Mouse (Mus musculus): ENCODE results near the gene Itga1.

Itga1 gene

GRCm38 (mm10) chr13:115101355-115102191 lies at the start of gene Itga1, which contains the start of gene Gm49395:
TSS of gene Itga1 (minus strand) at chr13:115101964.
TSS of gene Gm49395 (minus strand) at chr13:115101921.
- peaks cover 2% of the 10 kb centered on the region; the same call in 1 of the 2 replicates for H3K27me3 ChIP-seq (ENCODE audit: control insufficient read depth, insufficient read depth, low read length, poor library complexity, severe bottlenecking)
- DNase-seq (ENCODE audit: low read depth, low spot score), result peak; percentile 18
- no peaks in the 10 kb centered on the region for H3K36me3 ChIP-seq (ENCODE audit: control insufficient read depth, insufficient read depth, low read length, poor library complexity, severe bottlenecking)

- H3K27me3 ChIP-seq (ENCODE audit: control insufficient read depth, insufficient read depth, low read length, poor library complexity, severe bottlenecking), result no peaks in the 10 kb centered on the region
- no peak for DNase-seq (ENCODE audit: low read depth, low spot score)
- H3K36me3 ChIP-seq (ENCODE audit: control insufficient read depth, insufficient read depth, low read length, poor library complexity, severe bottlenecking), result no peaks in the 10 kb centered on the region
Measured at GRCm38 (mm10) chr13:115150602-115151001, 48.8 kb upstream of the Itga1 start.

- H3K36me3 ChIP-seq (ENCODE audit: control insufficient read depth, insufficient read depth, low read length, poor library complexity, severe bottlenecking), result no peaks in the 10 kb centered on the region
- no peaks in the 10 kb centered on the region for H3K27me3 ChIP-seq (ENCODE audit: control insufficient read depth, insufficient read depth, low read length, poor library complexity, severe bottlenecking)
- no peak for DNase-seq (ENCODE audit: low read depth, low spot score)
Measured at GRCm38 (mm10) chr13:115149849-115150248, 48.1 kb upstream of the Itga1 start.

- H3K36me3 ChIP-seq (ENCODE audit: control insufficient read depth, insufficient read depth, low read length, poor library complexity, severe bottlenecking), result no peaks in the 10 kb centered on the region
Measured at GRCm38 (mm10) chr13:115143575-115143974, 41.8 kb upstream of the Itga1 start.

GRCm38 (mm10) chr13:115142066-115142465 lies 40.3 kb upstream of the Itga1 start:
- no peaks in the 10 kb centered on the region for H3K27me3 ChIP-seq (ENCODE audit: control insufficient read depth, insufficient read depth, low read length, poor library complexity, severe bottlenecking)
- DNase-seq (ENCODE audit: low read depth, low spot score), result no peak

More at GRCm38 (mm10) chr13:115143575-115143974, 41.8 kb upstream of the Itga1 start:
- no peak for DNase-seq (ENCODE audit: low read depth, low spot score)
- no peaks in the 10 kb centered on the region for H3K27me3 ChIP-seq (ENCODE audit: control insufficient read depth, insufficient read depth, low read length, poor library complexity, severe bottlenecking)

GRCm38 (mm10) chr13:115138513-115138912 lies 36.7 kb upstream of the Itga1 start:
- no peak for DNase-seq (ENCODE audit: low read depth, low spot score)
- Histone ChIP-seq H3K27me3 (ENCODE audit: control insufficient read depth, insufficient read depth, low read length, poor library complexity, severe bottlenecking) (no peaks in the 10 kb centered on the region), H3K36me3 (ENCODE audit: control insufficient read depth, insufficient read depth, low read length, poor library complexity, severe bottlenecking) (no peaks in the 10 kb centered on the region)

More at GRCm38 (mm10) chr13:115142066-115142465, 40.3 kb upstream of the Itga1 start:
- H3K36me3 ChIP-seq (ENCODE audit: control insufficient read depth, insufficient read depth, low read length, poor library complexity, severe bottlenecking), result no peaks in the 10 kb centered on the region

- peak; percentile 39 for DNase-seq (ENCODE audit: low read depth, low spot score)
- no peaks in the 10 kb centered on the region for H3K27me3 ChIP-seq (ENCODE audit: control insufficient read depth, insufficient read depth, low read length, poor library complexity, severe bottlenecking)
- H3K36me3 ChIP-seq (ENCODE audit: control insufficient read depth, insufficient read depth, low read length, poor library complexity, severe bottlenecking), result no peaks in the 10 kb centered on the region
Measured at GRCm38 (mm10) chr13:115136761-115137160, 35.0 kb upstream of the Itga1 start.

GRCm38 (mm10) chr13:115132435-115132834 lies 30.7 kb upstream of the Itga1 start:
- Histone ChIP-seq H3K36me3 (ENCODE audit: control insufficient read depth, insufficient read depth, low read length, poor library complexity, severe bottlenecking) (no peaks in the 10 kb centered on the region), H3K27me3 (ENCODE audit: control insufficient read depth, insufficient read depth, low read length, poor library complexity, severe bottlenecking) (no peaks in the 10 kb centered on the region)
- DNase-seq (ENCODE audit: low read depth, low spot score), result no peak

GRCm38 (mm10) chr13:115131381-115131780 lies 29.6 kb upstream of the Itga1 start:
- no peak for DNase-seq (ENCODE audit: low read depth, low spot score)
- no peaks in the 10 kb centered on the region for H3K36me3 ChIP-seq (ENCODE audit: control insufficient read depth, insufficient read depth, low read length, poor library complexity, severe bottlenecking)
- H3K27me3 ChIP-seq (ENCODE audit: control insufficient read depth, insufficient read depth, low read length, poor library complexity, severe bottlenecking), result no peaks in the 10 kb centered on the region

GRCm38 (mm10) chr13:115130035-115130434 lies 28.3 kb upstream of the Itga1 start:
- DNase-seq (ENCODE audit: low read depth, low spot score), result no peak
- Histone ChIP-seq H3K27me3 (ENCODE audit: control insufficient read depth, insufficient read depth, low read length, poor library complexity, severe bottlenecking) (no peaks in the 10 kb centered on the region), H3K36me3 (ENCODE audit: control insufficient read depth, insufficient read depth, low read length, poor library complexity, severe bottlenecking) (no peaks in the 10 kb centered on the region)

- Histone ChIP-seq H3K27me3 (ENCODE audit: control insufficient read depth, insufficient read depth, low read length, poor library complexity, severe bottlenecking) (no peaks in the 10 kb centered on the region), H3K36me3 (ENCODE audit: control insufficient read depth, insufficient read depth, low read length, poor library complexity, severe bottlenecking) (no peaks in the 10 kb centered on the region)
- DNase-seq (ENCODE audit: low read depth, low spot score), result no peak
Measured at GRCm38 (mm10) chr13:115127826-115128225, 26.1 kb upstream of the Itga1 start.

- Histone ChIP-seq H3K36me3 (ENCODE audit: control insufficient read depth, insufficient read depth, low read length, poor library complexity, severe bottlenecking) (no peaks in the 10 kb centered on the region), H3K27me3 (ENCODE audit: control insufficient read depth, insufficient read depth, low read length, poor library complexity, severe bottlenecking) (no peaks in the 10 kb centered on the region)
- no peak for DNase-seq (ENCODE audit: low read depth, low spot score)
Measured at GRCm38 (mm10) chr13:115126534-115126933, 24.8 kb upstream of the Itga1 start.

GRCm38 (mm10) chr13:115125130-115125529 lies 23.4 kb upstream of the Itga1 start:
- Histone ChIP-seq H3K36me3 (ENCODE audit: control insufficient read depth, insufficient read depth, low read length, poor library complexity, severe bottlenecking) (no peaks in the 10 kb centered on the region), H3K27me3 (ENCODE audit: control insufficient read depth, insufficient read depth, low read length, poor library complexity, severe bottlenecking) (no peaks in the 10 kb centered on the region)
- no peak for DNase-seq (ENCODE audit: low read depth, low spot score)

GRCm38 (mm10) chr13:115124521-115124920 lies 22.8 kb upstream of the Itga1 start:
- Histone ChIP-seq H3K36me3 (ENCODE audit: control insufficient read depth, insufficient read depth, low read length, poor library complexity, severe bottlenecking) (no peaks in the 10 kb centered on the region), H3K27me3 (ENCODE audit: control insufficient read depth, insufficient read depth, low read length, poor library complexity, severe bottlenecking) (no peaks in the 10 kb centered on the region)
- no peak for DNase-seq (ENCODE audit: low read depth, low spot score)

GRCm38 (mm10) chr13:115118756-115119155 lies 17.0 kb upstream of the Itga1 start:
- no peaks in the 10 kb centered on the region for H3K27me3 ChIP-seq (ENCODE audit: control insufficient read depth, insufficient read depth, low read length, poor library complexity, severe bottlenecking)
- H3K36me3 ChIP-seq (ENCODE audit: control insufficient read depth, insufficient read depth, low read length, poor library complexity, severe bottlenecking), result no peaks in the 10 kb centered on the region
- no peak for DNase-seq (ENCODE audit: low read depth, low spot score)

Data from splenic B cell, adult 2 months (primary cell).